19 mouse cellular contexts compared by ENCODE assay signal in the genomic region with DNA sequence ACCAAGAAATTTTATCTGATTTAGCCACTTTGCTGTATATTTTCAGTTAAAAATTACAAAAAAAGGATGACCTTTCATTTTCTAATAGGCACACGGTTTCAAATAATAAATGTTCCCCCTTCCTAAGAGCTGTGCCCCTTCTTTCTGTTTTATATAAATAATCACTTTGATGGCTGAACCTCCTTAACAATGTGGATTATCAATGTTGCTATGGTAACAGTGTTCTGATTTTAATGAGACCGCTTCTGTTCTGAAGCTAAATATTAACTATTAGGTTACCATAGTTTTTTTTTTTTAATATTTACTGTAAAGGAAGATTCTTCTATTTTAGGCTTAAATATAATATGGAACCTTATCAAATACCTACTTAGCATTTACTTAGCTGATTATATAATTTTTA.
"Had no signal": no experiment of that assay in that cellular context is flagged by ENCODE, and none has a peak within 500 bp of the region (broad histone marks: within the 10 kb centered on the region; RNA-seq: fewer than 3 reads in every experiment).

No protein-coding gene starts in this region.

- H3K4me3 ChIP-seq: limb, embryonic 12.5 days; limb, embryonic 15.5 days; myocyte; neural tube, embryonic 13.5 days had no signal

- H3K27ac ChIP-seq: kidney, postnatal 0 days; limb, embryonic 12.5 days; limb, embryonic 15.5 days; liver, embryonic 14.5 days; macrophage; neural tube, embryonic 13.5 days had no signal

- DNase-seq: kidney, adult 2 months; kidney, postnatal 25 days; left cerebral cortex, postnatal 4 days; liver, postnatal 0 days; lung, embryonic 14.5 days; retina, postnatal 1 day; thymus, adult 2 months; thymus, postnatal 14 days; thymus, postnatal 4 days had no signal

- ATAC-seq: intestine, embryonic 16.5 days; liver, postnatal 0 days; lung, postnatal 0 days had no signal

- H3K4me2 ChIP-seq: limb, embryonic 12.5 days; limb, embryonic 15.5 days; liver, embryonic 11.5 days; lung, embryonic 14.5 days; neural tube, embryonic 13.5 days had no signal

- H3K27me3 ChIP-seq: limb, embryonic 12.5 days; limb, embryonic 15.5 days; neural tube, embryonic 13.5 days had no signal

- H3K9me3 ChIP-seq: limb, embryonic 15.5 days; neural tube, embryonic 13.5 days had no signal

- H3K36me3 ChIP-seq: neural tube, embryonic 13.5 days had no signal

- H3K9ac ChIP-seq: limb, embryonic 12.5 days; limb, embryonic 15.5 days; liver, embryonic 14.5 days; liver, postnatal 0 days; lung, embryonic 14.5 days; neural tube, embryonic 13.5 days had no signal
